Mouse (Mus musculus) MEL-GATA-1-ER (cell line): ENCODE measurements around the gene C1rb.
"Not testable (repeated sequence)": the region's sequence is repeated elsewhere in the genome, so short reads cannot be mapped to it uniquely, and the experiment has no call there.

Source experiments
- DNase-seq: peaks from one replicate; pipeline ENCODE4 v3.0.0-alpha.2; 2012; ENCODE audit warnings: low read depth; ENCODE audit errors: extremely low read depth

The C1rb gene

DNA sequence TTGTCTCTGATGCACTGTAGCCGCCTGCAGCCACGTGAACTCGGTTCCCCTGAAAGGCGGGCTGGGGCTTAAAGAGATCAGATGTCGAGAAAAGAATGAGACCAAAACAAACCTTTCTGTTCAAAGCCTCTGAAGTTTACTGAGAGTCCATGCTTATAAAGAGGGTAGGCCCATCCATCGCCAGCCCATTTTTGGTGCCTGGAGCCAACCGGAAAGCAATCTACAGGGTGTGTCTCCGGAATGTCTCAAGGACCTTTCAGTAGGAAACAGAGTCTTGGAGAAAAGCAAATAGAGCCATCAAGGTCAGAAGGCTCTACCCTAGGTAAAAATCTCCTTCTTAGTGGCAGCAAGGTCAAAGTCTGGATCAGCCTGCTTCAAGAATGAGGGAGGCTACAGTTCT, 23.0 kb downstream of the C1rb start:
- DNase-seq, result no peak

DNA sequence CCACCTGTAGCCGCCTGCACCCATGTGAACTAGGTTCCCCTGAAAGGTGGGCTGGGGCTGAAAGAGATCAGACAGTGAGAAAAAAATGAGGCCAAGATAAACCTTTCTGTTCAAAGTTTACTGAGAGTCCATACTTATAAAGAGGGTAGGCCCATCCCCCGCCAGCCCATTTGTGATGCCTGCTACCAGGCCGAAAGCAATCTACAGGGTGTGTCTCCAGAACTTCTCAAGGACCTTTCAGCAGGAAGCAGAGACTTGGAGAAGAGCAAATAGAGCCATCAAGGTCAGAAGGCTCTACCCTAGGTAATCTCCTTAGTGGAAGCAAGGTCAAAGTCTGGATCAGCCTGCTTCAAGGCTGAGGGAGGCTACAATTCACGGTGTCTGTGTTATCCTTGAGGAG, 31.9 kb downstream of the C1rb start:
- no peak for DNase-seq

DNA sequence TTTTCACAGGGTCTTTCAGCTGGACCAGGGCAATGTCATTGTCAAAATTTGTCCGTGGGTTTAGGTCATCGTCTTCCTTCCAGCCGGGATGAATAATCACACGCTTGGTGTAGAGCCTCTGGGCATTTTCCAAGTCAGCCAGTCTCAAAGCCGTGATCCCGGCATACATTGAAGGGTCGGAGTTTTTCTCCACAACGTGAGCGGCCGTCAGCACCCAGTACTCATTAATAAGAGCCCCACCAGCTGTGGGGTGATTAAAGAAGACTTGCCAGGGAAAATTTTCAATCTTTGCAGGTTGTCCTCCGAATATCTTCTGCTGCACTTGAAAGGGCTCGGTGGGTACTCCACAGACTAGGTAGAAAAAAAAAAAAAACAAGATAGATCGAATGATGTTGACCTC, 55.5 kb downstream of the C1rb start:
- no peak for DNase-seq

DNA sequence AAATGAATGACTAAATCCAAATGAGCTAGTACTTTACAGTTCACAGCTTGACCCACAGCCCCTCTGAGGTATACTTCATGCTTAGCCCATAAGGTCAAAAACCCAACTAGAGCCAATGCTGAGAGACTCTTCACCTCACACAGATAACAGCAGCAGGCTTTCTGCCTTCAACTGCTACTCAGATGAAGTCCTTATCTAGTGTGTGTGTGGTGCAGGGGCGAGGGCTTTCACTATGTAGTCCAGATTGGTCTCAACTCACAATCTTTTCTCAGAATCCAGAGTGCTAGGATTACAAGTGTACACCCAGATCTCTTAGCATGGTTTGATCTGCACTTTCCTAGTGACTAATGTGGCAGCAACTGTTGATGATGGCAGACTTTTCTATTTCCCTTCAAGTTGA, 56.1 kb downstream of the C1rb start:
- DNase-seq, result not testable (repeated sequence)

DNA sequence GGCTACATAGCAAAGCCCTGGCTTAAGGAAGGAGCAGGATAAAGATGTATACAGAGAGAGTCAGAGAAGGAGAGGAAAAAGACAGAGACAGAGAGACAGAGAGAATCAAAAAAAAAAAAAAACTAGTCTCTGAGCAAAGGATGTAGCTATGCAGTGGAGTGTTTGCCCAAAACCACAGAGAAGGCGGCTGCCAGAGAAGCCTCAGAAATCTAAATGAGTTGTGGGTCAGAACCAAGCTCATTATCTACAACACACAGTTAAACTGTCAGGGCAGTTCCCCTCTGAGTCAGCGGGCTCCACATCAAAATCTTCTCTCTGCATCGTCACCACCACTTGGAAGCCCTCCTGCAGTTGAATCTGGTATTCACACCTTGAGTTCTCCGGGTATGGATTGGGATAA, 60.7 kb downstream of the C1rb start:
- peak; percentile 64 for DNase-seq
